Mouse (Mus musculus) urinary bladder, postnatal 10 days (tissue): ENCODE results near the gene Jph3.

Experiments used
- DNase-seq: peaks from one replicate; pipeline ENCODE4 v3.0.0; 2022; ENCODE audit warnings: low spot score

The Jph3 gene

DNA sequence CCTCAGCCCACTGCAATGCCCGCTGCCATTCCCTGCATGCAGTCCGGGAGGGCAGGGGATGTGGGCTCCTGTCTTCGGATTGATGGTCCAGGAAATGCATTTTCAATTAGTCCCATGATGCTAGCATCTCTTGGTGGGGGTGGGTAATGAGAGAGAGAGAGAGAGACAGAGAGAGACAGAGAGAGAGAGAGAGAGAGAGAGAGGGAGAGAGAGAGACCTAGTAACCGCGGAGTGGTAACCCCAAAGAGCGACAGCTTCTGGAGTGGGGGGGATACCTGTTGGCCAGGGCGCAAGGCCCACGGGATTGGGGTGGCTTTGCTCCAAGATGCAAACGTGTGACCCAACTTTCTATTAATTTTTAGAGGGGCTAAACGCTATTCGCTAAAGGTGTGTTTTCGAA is at the start of gene Jph3:
Gene Jph3 (plus strand): TSS at position 301 of the 400 bp plus-strand sequence.
- DNase-seq: no peak

GRCm38 (mm10) chr8:121680896-121681295 is 48.5 kb upstream of the Jph3 start:
- no peak for DNase-seq

- DNase-seq: no peak
These were observed 48.0 kb upstream of the Jph3 start for GRCm38 (mm10) chr8:121681457-121681856.

DNA sequence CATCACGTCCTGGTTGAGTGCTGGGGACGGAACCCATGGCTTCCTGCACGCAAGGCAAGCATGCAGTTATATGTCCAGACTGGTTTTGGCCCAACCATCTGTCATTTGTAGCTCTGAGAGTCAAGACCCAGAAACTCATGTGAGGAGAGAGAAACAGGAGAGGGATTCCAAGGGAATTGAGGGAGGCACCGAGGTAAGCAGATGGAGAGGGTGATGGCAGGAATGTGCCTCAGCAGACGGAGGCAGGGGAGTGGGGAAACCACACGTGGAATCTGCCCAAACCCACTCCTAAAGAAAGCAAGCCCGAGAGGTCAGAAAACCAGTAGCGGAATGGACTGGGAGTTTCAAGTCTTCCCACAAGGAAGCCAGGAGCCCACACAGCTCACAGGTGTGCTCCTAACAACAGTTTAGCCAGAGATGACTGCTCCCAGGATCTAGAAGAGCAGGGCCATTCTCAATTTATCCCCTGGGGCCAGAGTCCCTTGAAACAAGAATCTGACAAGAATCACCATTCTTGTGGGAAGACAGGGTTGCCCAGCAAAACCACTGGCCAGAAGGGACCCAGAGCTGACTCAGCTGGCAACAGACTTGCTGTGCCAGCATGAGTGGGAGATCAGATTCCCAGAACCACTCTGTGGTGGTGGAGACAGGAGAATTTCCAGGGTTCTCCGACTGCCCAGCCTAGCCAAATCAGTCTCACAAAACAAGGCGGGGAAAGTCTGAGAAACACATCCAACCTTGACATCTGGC is 46.2 kb upstream of the Jph3 start:
- no peak for DNase-seq

GRCm38 (mm10) chr8:121685419-121685818 is 44.0 kb upstream of the Jph3 start:
- DNase-seq: no peak

GRCm38 (mm10) chr8:121687455-121688161 is 41.8 kb upstream of the Jph3 start:
- DNase-seq: no peak

DNA sequence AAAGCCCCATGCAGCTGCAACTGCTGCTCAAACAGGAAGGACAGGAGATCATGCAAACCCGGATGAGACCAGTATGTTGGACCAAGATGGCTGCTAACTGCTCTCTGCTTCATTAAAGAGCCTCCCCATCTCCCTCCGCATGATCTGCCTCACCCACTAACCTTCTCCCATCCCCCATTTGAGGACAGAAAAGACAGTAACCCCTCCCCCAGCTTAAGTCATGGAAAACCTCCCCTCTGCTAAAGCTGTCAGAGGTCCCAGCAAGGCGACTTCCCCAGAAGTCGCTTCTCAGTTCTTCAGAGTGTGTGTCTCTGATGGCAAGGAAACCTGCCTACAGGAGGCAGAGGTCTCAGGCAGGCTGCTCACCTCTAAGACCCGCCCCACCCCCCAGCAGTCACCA is 40.9 kb upstream of the Jph3 start:
- no peak for DNase-seq

DNA sequence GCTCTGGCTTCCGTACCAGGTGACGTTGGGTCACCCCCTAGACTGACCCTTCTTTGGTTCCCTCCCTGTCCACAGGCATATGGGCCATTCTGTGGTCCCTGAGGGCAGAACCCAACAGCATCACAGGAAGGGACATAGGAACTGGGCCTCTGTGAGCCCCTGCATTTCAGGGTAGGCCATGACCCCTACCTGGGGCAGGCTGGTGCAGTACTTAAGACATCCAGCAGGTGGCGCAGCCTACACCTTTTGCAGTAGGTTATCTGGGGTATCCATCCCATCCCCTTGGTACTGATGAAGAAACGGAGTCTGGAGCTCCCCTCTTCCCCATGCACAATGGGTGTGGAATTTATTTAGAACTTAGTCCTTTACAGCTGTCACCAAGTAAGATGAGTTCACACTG is 35.0 kb upstream of the Jph3 start:
- DNase-seq: no peak

DNA sequence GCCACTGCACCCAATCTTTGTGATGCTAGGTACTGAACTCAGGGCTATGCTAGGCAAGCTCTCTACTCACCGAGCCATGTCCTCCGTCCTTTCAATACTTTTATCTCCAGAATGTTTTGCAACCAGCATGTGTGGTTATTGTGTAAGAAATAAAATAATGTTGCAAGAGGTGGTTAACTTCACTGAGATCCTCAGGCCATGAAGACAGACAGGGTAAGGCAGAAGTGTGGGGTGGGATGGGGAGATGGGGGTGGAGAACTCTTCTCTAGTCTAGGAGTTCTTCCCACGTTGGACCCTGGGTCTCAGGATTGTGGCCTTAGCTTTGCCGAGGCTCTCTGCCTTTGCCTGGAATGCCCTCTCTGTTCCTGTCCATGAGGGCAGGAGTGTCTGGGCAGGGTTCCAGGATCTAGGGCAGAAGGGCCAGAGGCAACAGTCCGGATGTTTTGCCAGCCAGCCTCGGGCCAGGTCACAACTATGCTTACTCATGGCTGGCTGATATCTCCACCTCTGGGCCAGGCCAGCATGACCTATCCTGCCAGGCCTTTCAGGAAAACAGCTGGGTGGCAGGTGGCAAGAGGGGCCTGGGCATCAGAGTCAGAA is 33.7 kb upstream of the Jph3 start:
- DNase-seq: no peak

GRCm38 (mm10) chr8:121697735-121698614 is 31.4 kb upstream of the Jph3 start:
- no peak for DNase-seq

- DNase-seq: no peak
These were observed 30.8 kb upstream of the Jph3 start for GRCm38 (mm10) chr8:121698615-121699101.

GRCm38 (mm10) chr8:121699936-121700335 is 29.5 kb upstream of the Jph3 start:
- no peak for DNase-seq

DNA sequence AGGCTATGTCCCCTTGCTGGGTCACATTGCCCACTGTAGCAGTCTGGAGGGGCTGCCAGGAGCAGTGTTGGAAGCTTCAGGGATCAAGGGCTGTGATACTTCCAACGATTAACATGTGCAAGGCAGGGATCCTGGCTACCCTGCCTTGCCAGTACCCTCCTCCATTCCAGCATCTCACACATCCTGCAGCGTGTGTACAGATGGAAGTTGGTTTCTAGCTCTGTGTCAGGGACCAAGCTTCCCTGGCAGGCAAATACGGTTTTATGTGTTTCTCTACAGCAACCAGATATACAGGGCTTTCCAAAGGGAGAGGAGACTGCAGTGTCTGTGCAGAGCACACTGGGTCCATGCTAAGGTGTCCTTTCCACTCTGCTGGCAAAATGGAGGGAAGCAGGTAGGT is 24.2 kb upstream of the Jph3 start:
- DNase-seq: no peak

GRCm38 (mm10) chr8:121706956-121707355 is 22.5 kb upstream of the Jph3 start:
- no peak for DNase-seq

- DNase-seq: no peak
These were observed 21.0 kb upstream of the Jph3 start for GRCm38 (mm10) chr8:121708406-121708805.

DNA sequence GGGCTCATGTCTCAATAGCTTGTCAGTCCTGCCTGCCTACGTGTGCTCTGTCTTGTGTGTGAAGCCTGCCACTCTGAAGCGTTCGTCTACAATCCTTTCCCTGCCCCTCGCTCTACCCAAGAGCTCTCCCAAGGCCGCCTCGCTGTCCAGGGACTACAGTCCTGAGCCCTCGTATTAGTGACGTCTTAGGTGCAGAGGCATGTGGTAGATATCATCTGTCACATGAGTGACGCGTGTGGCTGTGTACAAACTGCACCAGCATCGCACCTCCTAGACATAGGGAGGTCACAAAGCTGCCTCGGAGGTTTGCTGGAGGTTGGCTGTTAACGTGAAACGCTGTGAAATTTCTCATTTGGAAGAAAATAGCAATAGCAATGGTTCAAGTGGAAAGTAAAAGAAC is 11.9 kb upstream of the Jph3 start:
- no peak for DNase-seq

DNA sequence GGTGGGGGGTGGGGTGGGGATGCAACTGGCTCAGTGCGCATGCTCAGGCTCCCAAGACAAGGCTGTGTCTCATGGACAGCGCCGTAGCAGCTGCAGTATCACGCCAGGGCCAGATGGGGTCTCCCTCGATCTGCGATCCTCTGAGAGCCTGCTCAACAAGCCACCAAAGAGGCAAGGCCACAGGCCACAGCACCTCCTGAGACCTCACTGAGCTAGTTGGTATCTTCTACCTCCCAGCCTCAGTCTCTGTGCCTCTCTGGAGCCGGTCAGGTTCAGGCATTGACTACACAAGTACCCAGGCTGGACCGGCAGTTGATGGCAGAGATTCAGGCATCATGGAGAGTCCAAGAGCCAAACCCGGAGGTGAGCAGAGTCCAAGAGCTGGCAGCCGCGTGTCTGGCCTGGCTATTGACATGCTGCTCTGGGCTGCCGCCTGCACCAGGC is 11.4 kb upstream of the Jph3 start:
- no peak for DNase-seq

GRCm38 (mm10) chr8:121718925-121719324 is 10.5 kb upstream of the Jph3 start:
- DNase-seq: no peak

DNA sequence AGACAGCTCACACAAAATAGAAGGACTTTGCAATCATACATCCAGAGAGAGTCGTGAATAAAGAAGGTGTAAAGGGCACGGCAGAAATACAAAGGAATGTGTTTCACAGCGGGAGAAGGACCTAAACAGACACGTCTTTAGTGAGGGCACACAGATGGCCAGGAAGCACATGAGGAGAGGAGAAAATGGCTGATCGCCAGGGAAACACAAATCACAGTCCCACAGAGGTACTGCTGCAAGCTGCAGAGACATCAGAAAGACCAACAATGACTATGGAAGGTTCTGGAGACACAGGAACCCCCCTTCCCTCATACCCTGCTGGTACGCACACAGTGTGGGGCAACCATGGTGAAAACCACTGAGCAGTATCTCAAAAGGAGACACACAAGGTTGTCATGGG is 8.4 kb upstream of the Jph3 start:
- DNase-seq: no peak

GRCm38 (mm10) chr8:121723846-121724245 is 5.6 kb upstream of the Jph3 start:
- no peak for DNase-seq

- DNase-seq: no peak
These were observed 2.3 kb upstream of the Jph3 start for GRCm38 (mm10) chr8:121727164-121727563.

DNA sequence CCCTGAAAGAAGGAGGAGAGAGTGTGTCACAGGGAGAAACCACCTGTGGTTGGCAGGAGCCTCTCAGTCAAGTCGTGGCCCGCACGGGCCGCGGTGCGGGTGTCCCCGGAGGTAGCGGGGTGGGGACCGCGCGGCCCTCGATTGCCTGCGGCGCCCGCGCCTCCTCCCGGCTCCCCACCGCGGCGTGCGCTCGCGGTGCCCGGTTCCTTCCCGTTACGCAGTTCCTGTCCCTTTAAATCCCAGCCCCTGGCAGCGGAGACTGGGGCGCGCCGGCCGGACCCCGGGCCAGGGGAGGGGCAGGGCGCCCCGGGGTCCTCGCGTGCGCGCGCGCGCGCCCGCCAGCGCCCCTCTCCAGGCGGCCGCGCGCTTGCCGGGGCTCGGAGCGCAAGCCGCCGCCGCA is 331 bp downstream of the Jph3 start:
- DNase-seq: no peak
